Mouse (Mus musculus) embryonic facial prominence, embryonic 15.5 days (tissue): Measurements from ENCODE around the gene Tmem240. TPM values are rescaled to one million over a fixed set of nuclear protein-coding genes. Genes with fewer than 3 reads are reported as not detected.

Experiments
- ATAC-seq: fragments of 200-750 bp; cut with Nextera tagmentation; 2 replicates; pipeline ENCODE4 v1.8.0; 2017; ENCODE audit warnings: low read depth, moderate TSS enrichment; ENCODE audit not compliant: insufficient number of reproducible peaks, low FRiP score, low TSS enrichment
- H3K27ac ChIP-seq: fragments of 300-500 bp; sonication (generic); replicated peaks from 2 replicates; pipeline ENCODE4 v1.5.1; 2015; ENCODE audit warnings: mild to moderate bottlenecking, inconsistent platforms
- H3K27me3 ChIP-seq: fragments of 300-500 bp; sonication (generic); 2 replicates; pipeline ENCODE4 v1.6.1; 2015; ENCODE audit warnings: inconsistent platforms
- H3K36me3 ChIP-seq: fragments of 300-500 bp; sonication (generic); 2 replicates; pipeline ENCODE4 v1.6.1; 2015; ENCODE audit warnings: mild to moderate bottlenecking, inconsistent platforms
- H3K4me1 ChIP-seq: fragments of 300-500 bp; sonication (generic); 2 replicates; pipeline ENCODE4 v1.6.1; 2015; ENCODE audit warnings: inconsistent platforms
- H3K4me2 ChIP-seq: fragments of 300-500 bp; sonication (generic); replicated peaks from 2 replicates; pipeline ENCODE4 v1.6.1; 2015; ENCODE audit warnings: mild to moderate bottlenecking, inconsistent platforms
- H3K4me3 ChIP-seq: fragments of 300-500 bp; sonication (generic); replicated peaks from 2 replicates; pipeline ENCODE4 v1.5.1; 2015; ENCODE audit warnings: mild to moderate bottlenecking, inconsistent platforms
- H3K9ac ChIP-seq: fragments of 300-500 bp; sonication (generic); 2 replicates; pipeline ENCODE4 v1.6.1; 2015; ENCODE audit warnings: inconsistent platforms
- H3K9me3 ChIP-seq: fragments of 300-500 bp; sonication (generic); replicated peaks from 2 replicates; pipeline ENCODE4 v1.6.1; 2016; ENCODE audit warnings: inconsistent platforms
- WGBS: fragments of 180-500 bp; shearing (Covaris S2); methylation state at CpG from one replicate; pipeline ENCODE4 v1.1.7; 2015; 5-methylcytosine and 5-hydroxymethylcytosine counted together
- polyA plus RNA-seq: library from polyadenylated mRNA; unstranded; fragments of >200 nt; fragmentation: Nextera tagmentation; extraction: Ambion mirVana; gene quantifications from 2 replicates; pipeline ENCODE4 v1.2.1, GENCODE M21; 2015

Tmem240 gene
- polyA plus RNA-seq, 1 experiment from 2014 or later, result 2.2 TPM

GRCm38 (mm10) chr4:155757011-155757410 lies 22.4 kb downstream of the Tmem240 start:
- no peak overlapping the region for H3K9ac ChIP-seq
- no peak overlapping the region for H3K4me3 ChIP-seq
- no peaks in the 10 kb centered on the region for H3K9me3 ChIP-seq
- 91% methylated on average over 12 of the region's 12 CpGs for WGBS
- H3K4me2 ChIP-seq, result no peak overlapping the region
- peaks cover 27% of the 10 kb centered on the region for H3K4me1 ChIP-seq
- no peaks in the 10 kb centered on the region for H3K27me3 ChIP-seq
- peaks cover 49% of the 10 kb centered on the region for H3K36me3 ChIP-seq
- ATAC-seq, result no peak
- no peak overlapping the region for H3K27ac ChIP-seq

DNA sequence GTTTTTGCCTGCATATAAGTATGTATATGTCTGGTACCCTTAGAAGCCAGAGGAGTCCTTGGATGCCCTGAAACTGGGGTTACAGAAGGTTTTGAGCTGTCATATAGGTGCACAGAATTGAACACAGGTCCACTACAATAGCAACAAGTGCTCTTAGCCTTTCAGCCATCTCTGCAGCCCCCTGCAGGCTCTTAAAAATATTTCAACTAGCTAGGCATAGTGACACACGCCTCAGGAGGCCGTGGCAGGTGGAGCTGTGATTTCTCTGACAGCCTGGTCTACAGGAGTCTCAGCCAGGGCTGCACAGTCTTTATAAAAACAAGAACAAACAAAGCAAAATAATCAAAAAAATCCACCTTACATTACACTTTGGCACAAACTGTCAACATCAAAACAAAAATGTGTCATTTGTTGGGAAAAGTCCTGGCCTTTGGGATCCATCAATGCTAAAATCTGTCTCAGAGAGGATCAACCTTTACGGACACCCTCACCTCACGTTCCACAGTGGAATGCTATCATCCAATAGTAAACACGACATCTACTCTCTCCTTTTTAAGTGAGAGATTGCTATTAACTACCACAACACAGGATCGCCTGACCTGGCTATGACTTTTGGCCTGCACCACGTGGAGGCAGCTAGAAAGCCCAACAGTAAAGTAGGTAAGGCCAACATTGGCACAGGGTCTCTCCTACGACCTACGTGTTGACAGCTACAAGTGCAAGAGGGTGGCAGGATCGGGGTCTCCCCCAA lies 25.4 kb downstream of the Tmem240 start:
- Histone ChIP-seq H3K27me3 (no peaks in the 10 kb centered on the region), H3K9me3 (no peaks in the 10 kb centered on the region), H3K4me2 (peak overlapping the region; percentile 97), H3K4me3 (peak overlapping the region; percentile 90), H3K36me3 (peaks cover 22% of the 10 kb centered on the region), H3K27ac (no peak overlapping the region), H3K4me1 (peaks cover 27% of the 10 kb centered on the region), H3K9ac (peak overlapping the region; percentile 78)
- ATAC-seq, result no peak
- WGBS, result 2% methylated on average over 10 of the region's 10 CpGs

DNA sequence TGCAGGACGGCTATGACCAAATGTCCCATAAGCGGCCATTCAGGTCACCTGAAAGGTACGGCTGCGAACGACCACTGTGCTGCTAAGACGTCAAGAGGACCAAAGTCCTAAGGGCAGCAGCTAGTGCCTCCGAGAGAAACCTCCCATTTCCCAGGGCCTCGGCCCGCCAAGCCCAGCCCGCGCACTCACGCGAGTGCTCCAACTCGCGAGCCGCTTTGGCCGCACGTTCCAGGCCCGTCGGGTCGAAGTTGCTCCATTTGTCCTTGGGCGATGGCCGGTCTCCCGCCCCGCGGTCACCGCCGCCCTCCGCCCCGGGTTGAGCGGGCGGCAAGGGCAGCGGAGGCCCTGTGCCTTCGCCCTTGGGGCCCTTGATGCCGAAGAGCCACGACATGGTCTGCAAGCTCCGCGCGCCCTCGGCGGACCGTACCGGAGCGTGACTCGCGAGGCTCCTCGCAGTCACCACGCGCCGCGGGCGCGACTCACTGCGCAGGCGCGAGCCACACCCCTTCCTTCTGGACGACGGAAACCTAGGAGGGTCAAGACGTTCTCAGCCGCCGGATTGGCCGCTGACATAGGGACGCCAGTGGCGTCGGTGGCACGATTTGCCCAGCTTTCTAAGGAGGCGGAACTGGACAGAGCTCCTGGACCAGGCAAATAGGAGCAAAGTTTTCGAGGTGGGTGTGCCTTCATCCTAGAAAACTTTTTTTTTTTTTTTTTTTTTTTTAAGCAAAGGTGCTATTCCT lies 26.2 kb downstream of the Tmem240 start, which contains the start of gene Atad3a:
Gene Atad3a, minus strand, starts transcription at position 481 of the 743 bp plus-strand sequence.
- Histone ChIP-seq H3K27me3 (no peaks in the 10 kb centered on the region), H3K4me3 (peak within 1 kb of the TSS; percentile 90), H3K9me3 (no peaks in the 10 kb centered on the region), H3K27ac (peak within 1 kb of the TSS; percentile 44), H3K4me2 (peak within 1 kb of the TSS; percentile 97), H3K4me1 (peaks cover 27% of the 10 kb centered on the region), H3K36me3 (peaks cover 15% of the 10 kb centered on the region), H3K9ac (peak within 1 kb of the TSS; percentile 78)
- under 1% methylated on average over 68 of the region's 68 CpGs for WGBS
- ATAC-seq, result peak; percentile 92

DNA sequence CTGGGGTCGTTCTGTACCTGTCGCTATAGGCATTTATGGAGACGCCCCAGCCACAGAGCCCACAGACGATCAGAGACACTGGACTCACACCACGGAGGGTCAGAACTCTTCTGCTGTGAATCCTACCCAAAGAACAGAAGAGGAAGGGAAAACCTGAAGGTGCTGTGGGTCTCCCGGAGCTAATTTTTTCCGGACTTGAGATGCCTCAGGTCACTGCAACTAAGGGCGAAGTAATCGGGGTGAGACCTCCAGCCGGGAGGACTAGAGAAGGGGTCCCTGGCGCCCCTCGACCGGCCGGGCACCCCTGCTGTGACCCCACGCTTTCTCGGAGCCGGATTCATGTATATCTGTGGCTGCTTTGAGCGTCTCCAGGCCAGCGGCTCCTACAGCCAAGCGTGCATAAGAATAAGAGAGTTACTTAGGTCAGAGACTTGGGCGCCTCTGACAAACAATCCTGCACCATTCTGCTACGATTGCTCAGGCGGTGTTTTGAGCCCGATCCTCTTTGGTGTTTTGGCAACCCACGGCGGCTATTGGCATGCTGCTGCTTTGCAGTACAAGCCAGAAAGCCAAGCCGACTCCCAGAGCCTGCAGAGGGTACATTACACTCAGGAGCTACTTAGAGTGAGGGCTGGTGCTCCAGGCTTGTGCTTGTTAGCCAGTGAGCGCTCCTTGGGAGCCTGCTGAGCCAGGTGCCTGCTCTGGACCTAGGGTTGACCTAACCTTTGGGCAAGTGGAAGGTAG lies 26.9 kb downstream of the Tmem240 start:
- H3K27ac ChIP-seq, result peak overlapping the region; percentile 30

DNA sequence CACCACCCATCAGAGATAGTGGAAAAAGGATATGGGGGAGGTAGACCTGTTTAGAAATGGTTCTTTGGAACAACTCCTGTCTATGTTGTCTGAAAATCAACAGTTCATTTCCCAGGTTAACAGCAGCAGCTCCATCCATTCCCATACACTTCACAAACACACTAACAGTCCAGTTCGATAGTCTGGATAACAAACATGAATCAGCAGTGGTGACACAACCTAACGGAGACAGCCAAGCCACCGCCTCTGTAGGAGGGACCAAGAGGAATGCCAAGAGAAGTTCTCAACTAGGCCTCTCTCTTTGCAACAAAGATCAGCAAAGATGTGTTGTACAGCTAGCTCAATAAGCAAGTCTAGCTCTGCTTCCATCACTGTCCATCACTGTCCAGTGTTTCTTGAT lies 27.8 kb downstream of the Tmem240 start:
- Histone ChIP-seq H3K36me3 (0 out of 2 replicates have a peak, but pooled peaks cover 2% of the 10 kb centered on the region), H3K4me3 (no peak overlapping the region), H3K4me2 (no peak overlapping the region), H3K27ac (no peak overlapping the region), H3K9ac (no peak overlapping the region), H3K27me3 (no peaks in the 10 kb centered on the region), H3K9me3 (no peaks in the 10 kb centered on the region), H3K4me1 (peaks cover 27% of the 10 kb centered on the region)
- ATAC-seq, result no peak
- 91% methylated on average over 3 of the region's 3 CpGs for WGBS

More for the DNA sequence above, 26.9 kb downstream of the Tmem240 start:
- H3K27me3 ChIP-seq, result no peaks in the 10 kb centered on the region
- no peaks in the 10 kb centered on the region for H3K9me3 ChIP-seq
- 2% methylated on average over 28 of the region's 28 CpGs for WGBS
- H3K4me1 ChIP-seq, result peaks cover 27% of the 10 kb centered on the region
- no peak for ATAC-seq
- peak overlapping the region; percentile 78 for H3K9ac ChIP-seq
- H3K36me3 ChIP-seq, result peaks cover 9% of the 10 kb centered on the region
- H3K4me3 ChIP-seq, result peak overlapping the region; percentile 90
- H3K4me2 ChIP-seq, result peak overlapping the region; percentile 97

DNA sequence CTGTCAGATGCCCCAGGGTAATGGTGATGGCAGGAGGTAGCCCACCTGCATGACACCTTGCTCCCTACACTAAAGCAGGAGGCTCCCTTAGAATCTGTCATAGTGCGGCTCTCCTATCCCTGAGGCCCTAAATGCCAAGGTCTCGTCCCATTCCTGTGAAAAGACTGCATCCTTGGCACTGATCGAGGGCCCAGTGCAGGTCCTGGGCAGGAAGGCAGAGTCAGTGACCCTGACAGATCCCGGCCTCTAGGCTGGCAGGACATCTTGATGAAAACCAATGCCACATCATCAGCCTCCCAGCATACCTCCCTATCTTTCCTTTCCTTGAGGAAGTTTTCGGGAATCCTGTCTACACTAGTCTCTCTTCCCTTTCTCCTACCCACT lies 34.9 kb downstream of the Tmem240 start:
- 62% methylated on average over 5 of the region's 5 CpGs for WGBS
- H3K4me2 ChIP-seq, result peak overlapping the region; percentile 82
- H3K4me1 ChIP-seq, result peaks cover 32% of the 10 kb centered on the region
- H3K27me3 ChIP-seq, result peaks cover 4% of the 10 kb centered on the region; the same call in 1 of the 2 replicates
- no peaks in the 10 kb centered on the region for H3K9me3 ChIP-seq
- H3K4me3 ChIP-seq, result peak overlapping the region; percentile 53
- ATAC-seq, result no peak
- peak overlapping the region; percentile 68 for H3K27ac ChIP-seq
- H3K9ac ChIP-seq, result peak overlapping the region; percentile 70
- H3K36me3 ChIP-seq, result no peaks in the 10 kb centered on the region

DNA sequence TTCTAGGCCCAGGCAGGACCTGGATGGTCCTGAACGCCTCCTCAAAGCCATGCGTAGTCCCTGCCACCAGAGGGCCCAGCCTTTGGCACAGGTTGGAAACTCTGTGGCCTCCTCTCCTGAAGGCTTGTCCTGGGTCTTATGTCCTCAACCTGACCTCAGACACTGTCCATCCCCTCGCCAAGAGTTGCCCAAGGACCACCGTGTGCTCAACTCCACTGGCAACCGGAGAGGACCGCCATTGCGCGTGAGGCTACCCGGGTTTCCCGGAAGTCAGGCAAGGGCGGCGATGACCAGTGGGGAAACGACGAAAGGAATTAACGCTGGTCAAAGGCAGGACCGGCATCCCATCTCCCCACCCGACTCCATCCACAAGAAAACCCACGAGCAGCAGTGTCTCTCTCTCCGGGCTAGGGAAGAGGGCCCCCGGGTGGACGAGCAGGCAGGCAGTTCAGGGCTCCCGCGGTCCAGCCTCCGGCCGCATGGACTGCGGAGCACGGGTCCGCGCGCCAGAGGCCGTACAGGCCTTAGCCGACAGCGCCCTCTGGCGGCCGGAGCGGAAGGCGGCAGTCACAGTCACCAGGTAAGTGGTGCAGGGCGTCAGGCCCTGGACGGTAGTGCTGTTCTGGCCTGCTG lies 35.4 kb downstream of the Tmem240 start:
- Histone ChIP-seq H3K9ac (peak overlapping the region; percentile 70), H3K4me3 (peak overlapping the region; percentile 53), H3K4me2 (peak overlapping the region; percentile 82), H3K27me3 (peaks cover 4% of the 10 kb centered on the region; the same call in 1 of the 2 replicates), H3K9me3 (no peaks in the 10 kb centered on the region), H3K4me1 (peaks cover 37% of the 10 kb centered on the region), H3K36me3 (no peaks in the 10 kb centered on the region), H3K27ac (peak overlapping the region; percentile 68)
- 1% methylated on average over 39 of the region's 39 CpGs for WGBS
- ATAC-seq, result peak; percentile 85

GRCm38 (mm10) chr4:155770626-155771025 lies 36.0 kb downstream of the Tmem240 start:
- Histone ChIP-seq H3K27me3 (peaks cover 4% of the 10 kb centered on the region; the same call in 1 of the 2 replicates), H3K36me3 (no peaks in the 10 kb centered on the region), H3K27ac (no peak overlapping the region), H3K4me2 (peak overlapping the region; percentile 82), H3K4me1 (peaks cover 43% of the 10 kb centered on the region), H3K9ac (peak overlapping the region; percentile 70), H3K4me3 (peak overlapping the region; percentile 53), H3K9me3 (no peaks in the 10 kb centered on the region)
- ATAC-seq, result no peak
- 40% methylated on average over 24 of the region's 24 CpGs for WGBS

DNA sequence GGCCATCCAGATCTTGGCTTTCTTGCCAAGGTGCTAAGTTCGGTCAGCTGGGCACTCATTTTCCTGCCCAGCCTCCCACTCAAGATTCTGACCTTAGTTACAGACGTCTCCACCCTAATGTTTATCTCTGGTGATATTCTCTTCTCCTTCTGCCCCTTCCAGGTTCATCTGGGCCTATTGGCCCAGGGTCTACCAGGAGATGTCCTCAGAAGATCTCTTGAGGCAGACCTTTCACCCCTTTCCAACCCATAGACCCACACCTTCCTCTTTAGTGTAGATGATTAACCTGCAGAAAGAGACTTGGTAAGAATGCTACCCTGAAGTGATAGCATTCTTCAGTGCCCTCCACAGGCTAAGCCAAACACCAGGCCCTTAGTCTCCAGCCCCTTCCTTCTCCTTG lies 37.1 kb downstream of the Tmem240 start:
- Histone ChIP-seq H3K9me3 (no peaks in the 10 kb centered on the region), H3K9ac (no peak overlapping the region)
- 85% methylated on average over 2 of the region's 2 CpGs for WGBS

GRCm38 (mm10) chr4:155772786-155773185 lies 38.2 kb downstream of the Tmem240 start:
- H3K36me3 ChIP-seq, result no peaks in the 10 kb centered on the region
- H3K4me1 ChIP-seq, result peaks cover 62% of the 10 kb centered on the region
- no peak for ATAC-seq
- H3K27ac ChIP-seq, result no peak overlapping the region
- no peak overlapping the region for H3K9ac ChIP-seq
- no peak overlapping the region for H3K4me2 ChIP-seq
- peaks cover 4% of the 10 kb centered on the region; the same call in 1 of the 2 replicates for H3K27me3 ChIP-seq
- H3K4me3 ChIP-seq, result no peak overlapping the region
- H3K9me3 ChIP-seq, result no peaks in the 10 kb centered on the region
- WGBS, result 86% methylated on average over 13 of the region's 13 CpGs

More for the DNA sequence above, 37.1 kb downstream of the Tmem240 start:
- peaks cover 4% of the 10 kb centered on the region; the same call in 1 of the 2 replicates for H3K27me3 ChIP-seq
- H3K4me2 ChIP-seq, result no peak overlapping the region
- no peak for ATAC-seq
- no peak overlapping the region for H3K4me3 ChIP-seq
- no peak overlapping the region for H3K27ac ChIP-seq
- H3K36me3 ChIP-seq, result no peaks in the 10 kb centered on the region
- H3K4me1 ChIP-seq, result peaks cover 52% of the 10 kb centered on the region
